Mouse (Mus musculus) layer of hippocampus, postnatal 10 days (tissue): ENCODE measurements at regions not wholly inside any gene's neighbourhood (a gene's known extent, or its start where the extent isn't known, plus 50 kb on each side); places are given as distances from the start of the nearest gene placed in this dataset.
A peak's percentile ranks its signal among the peaks of the same experiment; 100 is the strongest.

Experiments used
- DNase-seq, 2 experiments: peaks; one replicate each; pipeline ENCODE4 v3.0.0; 2021; ENCODE audit warnings: low spot score in 2 of 2

- DNase-seq, result no peak
These were observed 288.3 kb downstream of the Zfp706 start for GRCm38 (mm10) chr15:36719241-36719640.

- DNase-seq, result no peak
These were observed 289.7 kb downstream of the Zfp706 start for GRCm38 (mm10) chr15:36717835-36718234.

- no peak for DNase-seq
These were observed 290.9 kb downstream of the Zfp706 start for GRCm38 (mm10) chr15:36716686-36717038.

- peak; percentile 79 to 81 for DNase-seq
These were observed 291.6 kb downstream of the Zfp706 start for GRCm38 (mm10) chr15:36715745-36716685.

GRCm38 (mm10) chr15:36715159-36715558, 292.4 kb downstream of the Zfp706 start:
- DNase-seq, result no peak

- DNase-seq, result no peak
These were observed 297.8 kb downstream of the Zfp706 start for GRCm38 (mm10) chr15:36709788-36710187.

- DNase-seq, result peak; percentile 80 to 82
These were observed 299.1 kb downstream of the Zfp706 start for GRCm38 (mm10) chr15:36708471-36708870.

- DNase-seq, result peak; percentile 60 to 71
These were observed 301.6 kb downstream of the Zfp706 start for GRCm38 (mm10) chr15:36705990-36706389.

- no peak for DNase-seq
These were observed 302.2 kb downstream of the Zfp706 start for GRCm38 (mm10) chr15:36705391-36705790.

- no peak for DNase-seq
These were observed 305.7 kb downstream of the Zfp706 start for GRCm38 (mm10) chr15:36701846-36702245.

- DNase-seq, result no peak
These were observed 307.4 kb downstream of the Zfp706 start for GRCm38 (mm10) chr15:36700196-36700595.

GRCm38 (mm10) chr15:36695199-36696129, 312.1 kb downstream of the Zfp706 start:
- DNase-seq, result peak; percentile 27 to 28

GRCm38 (mm10) chr15:36691002-36691652, 316.4 kb downstream of the Zfp706 start:
- DNase-seq, result no peak

GRCm38 (mm10) chr15:36689881-36690280, 317.7 kb downstream of the Zfp706 start:
- DNase-seq, result no peak

GRCm38 (mm10) chr15:36689301-36689700, 318.3 kb downstream of the Zfp706 start:
- DNase-seq, result no peak

GRCm38 (mm10) chr15:36688051-36688754, 319.4 kb downstream of the Zfp706 start:
- no peak for DNase-seq

GRCm38 (mm10) chr15:36684684-36685083, 322.9 kb downstream of the Zfp706 start:
- DNase-seq, result no peak

- no peak for DNase-seq
These were observed 324.7 kb downstream of the Zfp706 start for GRCm38 (mm10) chr15:36682832-36683231.

GRCm38 (mm10) chr15:36682159-36682558, 325.4 kb downstream of the Zfp706 start:
- no peak for DNase-seq

- no peak for DNase-seq
These were observed 327.0 kb downstream of the Zfp706 start for GRCm38 (mm10) chr15:36680361-36681140.
